Mouse (Mus musculus) embryonic facial prominence, embryonic 10.5 days (tissue): ENCODE measurements at regions not wholly inside any gene's neighbourhood (a gene's known extent, or its start where the extent isn't known, plus 50 kb on each side); places are given as distances from the start of the nearest gene placed in this dataset.

ENCODE experiments used
- DNase-seq: peaks from one replicate; pipeline ENCODE4 v3.0.0-alpha.2; 2017; ENCODE audit warnings: low spot score
- H3K27ac ChIP-seq: fragments of 300-500 bp; sonication (generic); replicated peaks from 2 replicates; pipeline ENCODE4 v1.5.1; 2016; ENCODE audit warnings: mild to moderate bottlenecking
- H3K27me3 ChIP-seq: fragments of 300-500 bp; sonication (generic); replicated peaks from 2 replicates; pipeline ENCODE4 v1.6.1; 2016; ENCODE audit warnings: low read depth, mild to moderate bottlenecking; ENCODE audit not compliant: poor library complexity, severe bottlenecking
- H3K36me3 ChIP-seq: fragments of 300-500 bp; sonication (generic); replicated peaks from 2 replicates; pipeline ENCODE4 v1.6.1; 2016; ENCODE audit warnings: mild to moderate bottlenecking, moderate library complexity
- H3K4me1 ChIP-seq: fragments of 300-500 bp; sonication (generic); 2 replicates; pipeline ENCODE4 v1.6.1; 2016
- H3K4me3 ChIP-seq: fragments of 300-500 bp; sonication (generic); 2 replicates; pipeline ENCODE4 v1.5.1; 2016; ENCODE audit warnings: mild to moderate bottlenecking, moderate library complexity
- H3K9me3 ChIP-seq: fragments of 300-500 bp; sonication (generic); 2 replicates; pipeline ENCODE4 v1.6.1; 2016; ENCODE audit warnings: mild to moderate bottlenecking
- WGBS: fragments of 180-500 bp; shearing (Covaris S2); methylation state at CpG from one replicate; pipeline ENCODE4 v1.1.7; 2016; 5-methylcytosine and 5-hydroxymethylcytosine counted together

- H3K4me3 ChIP-seq, result no peak overlapping the region
- DNase-seq, result no peak
- no peaks in the 10 kb centered on the region for H3K9me3 ChIP-seq
- H3K4me1 ChIP-seq, result no peaks in the 10 kb centered on the region
- no peaks in the 10 kb centered on the region for H3K27me3 ChIP-seq
- no peak overlapping the region for H3K27ac ChIP-seq
- no peaks in the 10 kb centered on the region for H3K36me3 ChIP-seq
- WGBS, result 64% methylated on average over 7 of the region's 7 CpGs
These were observed 150.4 kb upstream of the Adam6b start for GRCm38 (mm10) chr12:113338891-113339290.

DNA sequence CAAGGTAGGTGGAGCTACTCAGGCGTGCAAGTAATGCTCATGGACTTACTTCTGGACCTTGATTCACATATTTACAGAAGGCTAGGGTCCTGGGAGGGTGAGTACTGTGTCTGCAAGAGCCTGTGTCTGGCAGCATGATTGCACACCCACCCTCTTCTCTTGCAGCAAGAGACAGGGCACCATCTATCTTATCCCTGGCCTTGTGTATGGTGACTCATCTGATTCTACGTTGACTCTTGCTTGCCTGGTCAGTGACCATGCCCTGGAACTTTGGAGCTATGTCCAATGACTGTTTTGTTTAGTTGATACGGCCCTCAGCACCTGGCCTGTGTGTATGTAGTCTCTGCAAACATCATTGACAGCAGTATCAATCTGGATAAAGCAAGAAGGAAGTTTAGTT, 148.3 kb upstream of the Adam6b start:
- Histone ChIP-seq H3K4me3 (no peak overlapping the region), H3K27ac (no peak overlapping the region), H3K27me3 (no peaks in the 10 kb centered on the region), H3K9me3 (no peaks in the 10 kb centered on the region), H3K36me3 (no peaks in the 10 kb centered on the region), H3K4me1 (no peaks in the 10 kb centered on the region)
- DNase-seq, result no peak
- 77% methylated on average over 3 of the region's 3 CpGs for WGBS

DNA sequence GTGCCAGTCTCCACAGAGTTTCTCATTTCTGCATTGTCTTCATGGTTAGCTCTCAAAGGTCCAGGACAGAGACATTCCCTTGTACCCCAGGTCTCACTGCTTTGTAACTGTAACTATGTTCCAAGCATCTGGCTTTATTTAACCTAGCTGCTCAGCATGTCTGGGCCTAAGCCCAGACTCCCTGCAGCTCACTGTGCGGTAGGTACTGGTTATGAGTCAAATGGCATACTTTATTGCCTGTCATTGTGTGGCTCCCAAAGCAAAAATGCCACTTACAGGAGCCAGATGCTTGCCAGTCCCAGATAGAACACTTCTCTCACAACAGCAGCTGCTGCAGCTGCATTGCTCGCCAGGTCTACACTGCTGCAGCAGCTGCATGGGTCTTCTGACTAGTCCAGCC, 134.2 kb upstream of the Adam6b start:
- Histone ChIP-seq H3K9me3 (0 out of 2 replicates have a peak, but pooled peaks cover 4% of the 10 kb centered on the region), H3K4me3 (no peak overlapping the region), H3K27ac (no peak overlapping the region), H3K27me3 (no peaks in the 10 kb centered on the region), H3K4me1 (no peaks in the 10 kb centered on the region), H3K36me3 (no peaks in the 10 kb centered on the region)
- no peak for DNase-seq
- WGBS, result 67% methylated on average over 2 of the region's 2 CpGs

GRCm38 (mm10) chr12:113358077-113358476, 131.2 kb upstream of the Adam6b start:
- no peak for DNase-seq
- 86% methylated on average over 5 of the region's 5 CpGs for WGBS
- Histone ChIP-seq H3K27ac (no peak overlapping the region), H3K27me3 (no peaks in the 10 kb centered on the region), H3K4me1 (no peaks in the 10 kb centered on the region), H3K36me3 (no peaks in the 10 kb centered on the region), H3K9me3 (0 out of 2 replicates have a peak, but pooled peaks cover 4% of the 10 kb centered on the region), H3K4me3 (no peak overlapping the region)

- Histone ChIP-seq H3K27ac (no peak overlapping the region), H3K4me1 (no peaks in the 10 kb centered on the region), H3K4me3 (no peak overlapping the region), H3K9me3 (0 out of 2 replicates have a peak, but pooled peaks cover 8% of the 10 kb centered on the region), H3K27me3 (no peaks in the 10 kb centered on the region), H3K36me3 (no peaks in the 10 kb centered on the region)
- 88% methylated on average over 7 of the region's 7 CpGs for WGBS
- no peak for DNase-seq
These were observed 129.3 kb upstream of the Adam6b start for GRCm38 (mm10) chr12:113360032-113360431.

DNA sequence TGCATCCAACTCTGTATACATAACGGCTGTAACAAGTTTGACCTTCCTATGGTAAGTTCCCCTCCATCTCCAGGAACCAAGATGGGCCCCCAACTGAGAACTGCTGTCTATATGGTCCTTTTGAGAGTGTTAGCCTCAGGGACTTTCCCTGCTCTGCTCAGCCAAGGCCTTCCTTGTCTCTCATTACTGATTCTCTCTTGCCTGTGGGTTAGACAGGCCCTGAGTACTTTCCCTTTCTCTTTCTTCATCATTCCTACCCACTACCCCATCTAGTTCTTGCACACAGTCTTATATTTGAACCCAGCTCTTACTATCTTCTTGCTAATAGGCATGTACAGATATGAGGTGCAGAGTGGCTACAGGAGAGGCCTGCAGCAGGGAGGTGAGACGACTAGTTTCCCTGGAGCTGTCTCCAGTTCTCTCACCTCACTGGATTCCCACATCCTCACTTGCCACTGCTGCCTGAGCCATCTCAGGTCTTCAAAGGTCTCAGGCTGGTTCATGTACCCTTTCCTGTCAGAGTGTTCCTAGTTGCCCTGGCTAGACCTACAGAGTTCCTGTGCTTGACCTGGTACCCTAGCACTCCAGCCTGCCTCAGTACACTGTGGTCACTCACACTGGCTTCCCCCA, 126.8 kb upstream of the Adam6b start:
- DNase-seq, result no peak
- no peak overlapping the region for H3K27ac ChIP-seq
- H3K4me1 ChIP-seq, result no peaks in the 10 kb centered on the region
- no peaks in the 10 kb centered on the region for H3K27me3 ChIP-seq
- H3K36me3 ChIP-seq, result no peaks in the 10 kb centered on the region
- no peak overlapping the region for H3K4me3 ChIP-seq
- WGBS, result 79% methylated on average over 2 of the region's 2 CpGs
- peaks cover 12% of the 10 kb centered on the region; the same call in 1 of the 2 replicates for H3K9me3 ChIP-seq

DNA sequence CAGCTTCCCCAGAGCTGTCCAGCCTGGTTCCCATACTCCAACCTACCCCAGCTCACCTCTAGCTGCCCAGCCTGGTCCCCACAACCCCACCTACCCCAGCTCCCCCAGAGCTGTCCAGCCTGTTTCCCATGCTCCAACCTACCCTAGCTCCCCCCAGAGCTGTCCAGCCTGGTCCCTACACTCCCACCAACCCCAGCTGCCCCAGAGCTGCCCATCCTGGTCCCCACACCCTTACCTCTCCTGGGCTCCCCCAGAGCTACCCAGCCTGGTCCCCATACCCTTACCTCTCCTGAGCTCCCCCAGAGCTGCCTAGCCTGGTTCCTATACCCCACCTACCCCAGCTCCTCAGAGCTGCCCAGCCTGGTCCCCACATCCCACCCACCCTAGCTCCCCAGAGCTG, 125.3 kb upstream of the Adam6b start:
- no peak for DNase-seq
- Histone ChIP-seq H3K27ac (no peak overlapping the region), H3K4me1 (no peaks in the 10 kb centered on the region), H3K27me3 (no peaks in the 10 kb centered on the region), H3K4me3 (no peak overlapping the region), H3K9me3 (peaks cover 10% of the 10 kb centered on the region; the same call in 1 of the 2 replicates), H3K36me3 (no peaks in the 10 kb centered on the region)

DNA sequence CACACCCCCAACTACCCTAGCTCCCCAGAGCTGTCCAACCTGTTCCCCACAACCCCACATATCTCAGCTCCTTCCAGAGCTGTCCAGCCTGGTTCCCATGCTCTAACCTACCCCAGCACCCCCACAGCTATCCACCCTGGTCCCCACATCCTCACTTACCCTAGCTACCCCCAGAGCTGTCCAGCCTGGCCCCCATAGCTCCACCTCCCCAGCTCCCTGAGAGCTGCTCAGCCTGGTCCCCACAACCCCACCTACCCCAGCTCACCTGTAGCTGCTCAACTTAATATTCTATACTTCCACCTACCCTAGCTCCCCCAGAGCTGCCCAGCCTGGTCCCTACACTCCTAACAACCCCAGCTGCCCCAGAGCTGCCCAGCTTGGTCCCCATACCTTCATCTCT, 124.9 kb upstream of the Adam6b start:
- Histone ChIP-seq H3K27me3 (no peaks in the 10 kb centered on the region), H3K4me3 (no peak overlapping the region), H3K27ac (no peak overlapping the region), H3K4me1 (no peaks in the 10 kb centered on the region), H3K36me3 (no peaks in the 10 kb centered on the region), H3K9me3 (peaks cover 10% of the 10 kb centered on the region; the same call in 1 of the 2 replicates)
- no peak for DNase-seq

DNA sequence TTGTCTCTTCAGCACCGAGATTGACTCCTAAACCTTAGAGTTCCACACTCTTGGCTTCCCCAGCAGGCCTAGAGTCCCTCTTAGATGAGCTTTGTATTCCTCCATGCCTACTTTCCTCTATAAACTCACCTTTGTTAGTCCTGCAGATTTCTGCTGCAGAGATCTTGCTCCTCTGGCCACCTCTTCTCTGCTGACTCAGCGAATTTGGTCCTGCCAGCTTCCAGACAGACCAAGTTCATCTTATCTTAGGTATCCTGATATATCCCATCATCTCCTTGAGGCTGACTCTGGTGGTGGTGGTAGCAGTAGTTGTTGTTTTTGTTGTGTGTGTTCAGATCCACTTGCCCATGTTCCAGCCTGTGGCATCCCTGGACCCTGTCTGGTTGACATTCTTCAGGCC, 123.5 kb upstream of the Adam6b start:
- no peaks in the 10 kb centered on the region for H3K36me3 ChIP-seq
- no peak overlapping the region for H3K4me3 ChIP-seq
- DNase-seq, result no peak
- H3K27ac ChIP-seq, result no peak overlapping the region
- no peaks in the 10 kb centered on the region for H3K4me1 ChIP-seq
- 45% methylated on average over 2 of the region's 2 CpGs for WGBS
- peaks cover 10% of the 10 kb centered on the region for H3K9me3 ChIP-seq
- no peaks in the 10 kb centered on the region for H3K27me3 ChIP-seq

- 54% methylated on average over 1 of the region's 1 CpGs for WGBS
- DNase-seq, result no peak
These were observed 122.9 kb upstream of the Adam6b start for GRCm38 (mm10) chr12:113366394-113366793.

GRCm38 (mm10) chr12:113401578-113402113, 87.7 kb upstream of the Adam6b start:
- Histone ChIP-seq H3K9me3 (peaks cover 19% of the 10 kb centered on the region; the same call in 1 of the 2 replicates), H3K27me3 (no peaks in the 10 kb centered on the region), H3K36me3 (no peaks in the 10 kb centered on the region), H3K4me1 (no peaks in the 10 kb centered on the region), H3K27ac (no peak overlapping the region), H3K4me3 (no peak overlapping the region)
- no peak for DNase-seq

More at GRCm38 (mm10) chr12:113366394-113366793, 122.9 kb upstream of the Adam6b start:
- no peaks in the 10 kb centered on the region for H3K4me1 ChIP-seq
- H3K27me3 ChIP-seq, result no peaks in the 10 kb centered on the region
- no peak overlapping the region for H3K27ac ChIP-seq
- H3K4me3 ChIP-seq, result no peak overlapping the region
- no peaks in the 10 kb centered on the region for H3K36me3 ChIP-seq
- peaks cover 10% of the 10 kb centered on the region for H3K9me3 ChIP-seq

GRCm38 (mm10) chr12:113402823-113403222, 86.5 kb upstream of the Adam6b start:
- H3K9me3 ChIP-seq, result peaks cover 13% of the 10 kb centered on the region; the same call in 1 of the 2 replicates
- no peak for DNase-seq
- no peak overlapping the region for H3K27ac ChIP-seq
- H3K4me1 ChIP-seq, result no peaks in the 10 kb centered on the region
- WGBS, result 80% methylated on average over 2 of the region's 2 CpGs
- H3K4me3 ChIP-seq, result no peak overlapping the region
- no peaks in the 10 kb centered on the region for H3K36me3 ChIP-seq
- H3K27me3 ChIP-seq, result no peaks in the 10 kb centered on the region

GRCm38 (mm10) chr12:113411113-113411512, 78.2 kb upstream of the Adam6b start:
- no peak for DNase-seq
- WGBS, result 81% methylated on average over 5 of the region's 5 CpGs
- no peak overlapping the region for H3K27ac ChIP-seq
- peaks cover 6% of the 10 kb centered on the region; the same call in 1 of the 2 replicates for H3K9me3 ChIP-seq
- no peaks in the 10 kb centered on the region for H3K4me1 ChIP-seq
- no peaks in the 10 kb centered on the region for H3K27me3 ChIP-seq
- no peaks in the 10 kb centered on the region for H3K36me3 ChIP-seq
- H3K4me3 ChIP-seq, result no peak overlapping the region
